Mouse (Mus musculus) adipocyte (in vitro differentiated cells): Measurements from ENCODE around the gene Gstt3.

Experiments used
- DNase-seq: peaks from one replicate; pipeline ENCODE4 v3.0.0-alpha.2; 2016; ENCODE audit warnings: low spot score

Gstt3 gene

GRCm38 (mm10) chr10:75780769-75781578 is at the start of gene Gstt3, which contains the start of gene Gm20441:
Gene Gstt3, minus strand, starts transcription at chr10:75781414.
Gene Gm20441, minus strand, starts transcription at chr10:75780954.
- peak; percentile 87 for DNase-seq

- DNase-seq, result peak; percentile 59
Observed at GRCm38 (mm10) chr10:75830275-75830670, 49.1 kb upstream of the Gstt3 start.

- no peak for DNase-seq
Observed at GRCm38 (mm10) chr10:75829529-75830274, 48.5 kb upstream of the Gstt3 start.

- DNase-seq, result peak; percentile 99
Observed at GRCm38 (mm10) chr10:75828500-75828931, 47.3 kb upstream of the Gstt3 start.

- DNase-seq, result peak; percentile 81
Observed at GRCm38 (mm10) chr10:75827668-75828360, 46.6 kb upstream of the Gstt3 start.

- DNase-seq, result no peak
Observed at GRCm38 (mm10) chr10:75824530-75824929, 43.3 kb upstream of the Gstt3 start.

GRCm38 (mm10) chr10:75823782-75824181 is 42.6 kb upstream of the Gstt3 start:
- DNase-seq, result no peak

GRCm38 (mm10) chr10:75822443-75822842 is 41.2 kb upstream of the Gstt3 start, which contains the start of gene Gstt4:
Gene Gstt4, minus strand, starts transcription at chr10:75822543.
- no peak for DNase-seq

- DNase-seq, result no peak
Observed at GRCm38 (mm10) chr10:75819882-75820281, 38.7 kb upstream of the Gstt3 start.

GRCm38 (mm10) chr10:75818641-75819040 is 37.4 kb upstream of the Gstt3 start:
- DNase-seq, result no peak

- DNase-seq, result no peak
Observed at GRCm38 (mm10) chr10:75804217-75804616, 23.0 kb upstream of the Gstt3 start.

GRCm38 (mm10) chr10:75798176-75798696 is 17.0 kb upstream of the Gstt3 start, which contains the start of gene Gstt1:
Gene Gstt1, minus strand, starts transcription at chr10:75798584.
- DNase-seq, result no peak

GRCm38 (mm10) chr10:75797619-75798175 is 16.5 kb upstream of the Gstt3 start:
- peak; percentile 66 for DNase-seq

GRCm38 (mm10) chr10:75796731-75797516 is 15.7 kb upstream of the Gstt3 start:
- no peak for DNase-seq

- DNase-seq, result peak; percentile 70
Observed at GRCm38 (mm10) chr10:75794880-75795279, 13.7 kb upstream of the Gstt3 start.

GRCm38 (mm10) chr10:75790773-75791172 is 9.6 kb upstream of the Gstt3 start:
- DNase-seq, result peak; percentile 50

GRCm38 (mm10) chr10:75789841-75790240 is 8.6 kb upstream of the Gstt3 start:
- DNase-seq, result no peak

- DNase-seq, result no peak
Observed at GRCm38 (mm10) chr10:75789081-75789735, 8.0 kb upstream of the Gstt3 start.

- no peak for DNase-seq
Observed at GRCm38 (mm10) chr10:75788277-75788676, 7.1 kb upstream of the Gstt3 start.

GRCm38 (mm10) chr10:75785442-75785841 is 4.2 kb upstream of the Gstt3 start:
- no peak for DNase-seq
